Mouse (Mus musculus): Measurements from ENCODE around the gene Usp12.

Gene Usp12

GRCm38 (mm10) chr5:146794084-146794852, 538 bp downstream of the Usp12 start:
- peak; percentile 74 for DNase-seq

GRCm38 (mm10) chr5:146793630-146794083, 1.1 kb downstream of the Usp12 start:
- no peak for DNase-seq

DNA sequence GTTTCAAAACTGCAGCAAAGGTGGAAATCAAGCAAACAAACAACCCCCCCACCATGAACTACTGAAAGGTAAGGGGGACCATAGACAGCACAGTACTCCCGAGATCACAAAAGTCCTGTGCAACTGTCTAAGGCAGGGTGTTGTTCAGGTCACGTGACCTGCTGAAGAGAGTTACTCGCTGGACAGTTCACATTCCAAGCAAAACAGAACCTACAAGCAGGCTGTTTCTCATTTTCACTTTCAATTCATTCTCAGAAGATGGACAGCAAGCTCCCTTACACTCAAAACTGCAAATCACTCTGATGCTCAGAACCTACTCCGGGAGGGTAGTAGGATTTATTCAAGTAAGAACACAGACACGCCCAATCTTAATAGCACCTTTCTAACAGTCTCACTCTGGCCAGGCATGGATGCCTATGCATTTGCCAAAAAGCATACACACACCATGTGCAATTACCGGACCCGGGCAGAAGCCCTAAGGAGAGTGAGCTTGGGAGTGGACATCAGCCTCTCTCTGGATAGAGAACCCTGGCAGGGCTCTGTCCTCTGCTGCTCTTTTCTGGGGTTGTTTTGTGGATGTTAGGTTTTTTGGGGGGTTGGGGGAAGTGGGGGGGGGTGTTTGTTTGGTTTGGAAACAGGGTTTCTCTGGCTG, 2.5 kb downstream of the Usp12 start:
- DNase-seq, result no peak

DNA sequence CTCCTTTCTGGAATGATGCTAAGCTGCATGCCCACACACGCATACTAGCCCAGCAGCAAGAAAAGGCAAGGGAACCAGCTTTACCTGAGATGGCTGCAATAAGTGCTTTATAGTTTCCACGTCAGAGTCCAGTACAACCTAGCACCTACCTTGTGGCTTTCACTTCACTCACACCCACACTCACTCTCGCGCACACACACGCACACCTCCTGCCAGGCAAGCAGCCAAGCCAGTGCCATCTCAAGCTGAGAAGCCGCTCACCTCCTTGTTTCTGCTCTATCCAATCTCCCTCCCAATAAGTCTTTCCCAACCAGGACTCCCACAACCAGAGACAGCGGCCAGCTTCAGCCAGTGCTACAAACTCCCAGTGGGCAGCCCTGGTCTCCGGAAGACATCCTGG, 3.9 kb downstream of the Usp12 start:
- DNase-seq, result peak; percentile 67

DNA sequence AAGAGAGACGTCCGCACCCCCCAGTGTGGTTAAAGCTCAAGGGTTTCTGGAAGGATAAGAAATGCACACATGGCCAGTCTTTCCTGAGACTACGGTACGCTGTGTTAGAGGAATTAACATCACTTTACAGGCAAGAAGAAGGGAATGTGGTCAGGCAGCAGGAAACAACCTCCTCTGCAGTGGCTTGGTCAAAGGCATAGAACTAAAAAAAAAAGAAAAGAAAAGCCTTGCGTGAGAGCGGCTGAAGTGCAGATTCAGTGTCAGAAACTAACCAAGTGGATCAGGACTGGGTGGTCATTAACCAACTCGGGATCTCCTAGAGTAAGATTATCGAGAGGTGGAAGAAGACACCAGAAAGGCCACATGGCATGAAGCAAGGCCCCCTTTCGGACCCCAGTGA, 5.4 kb downstream of the Usp12 start:
- no peak for DNase-seq

GRCm38 (mm10) chr5:146786123-146786522, 8.7 kb downstream of the Usp12 start:
- no peak for DNase-seq

DNA sequence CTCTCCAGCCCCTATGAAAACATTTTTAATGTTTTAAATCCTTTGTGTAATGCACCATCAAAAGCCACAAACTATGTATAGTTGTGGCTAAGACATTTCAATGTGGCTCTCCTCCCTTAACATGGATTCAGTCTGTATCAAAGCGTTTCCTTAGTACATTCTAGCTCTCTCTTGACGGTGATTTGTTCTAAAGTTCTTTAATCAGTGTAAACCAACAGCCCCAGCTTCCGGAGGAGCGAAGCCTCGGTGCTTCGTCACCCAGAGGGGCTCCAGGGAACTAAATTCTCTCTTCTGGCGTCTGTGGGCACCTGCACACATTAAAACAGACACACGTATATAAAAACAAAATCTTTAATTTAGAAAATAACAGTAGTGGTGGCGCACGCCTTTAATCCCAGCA, 10.9 kb downstream of the Usp12 start:
- DNase-seq, result no peak

- DNase-seq, result no peak
These were observed 11.5 kb downstream of the Usp12 start for GRCm38 (mm10) chr5:146783300-146783699.

GRCm38 (mm10) chr5:146781663-146782062, 13.1 kb downstream of the Usp12 start:
- DNase-seq, result no peak

- DNase-seq, result no peak
These were observed 14.9 kb downstream of the Usp12 start for GRCm38 (mm10) chr5:146779931-146780330.

- DNase-seq, result peak; percentile 86
These were observed 17.7 kb downstream of the Usp12 start for GRCm38 (mm10) chr5:146776988-146777639.

- DNase-seq, result peak; percentile 14
These were observed 22.8 kb downstream of the Usp12 start for GRCm38 (mm10) chr5:146771982-146772381.

GRCm38 (mm10) chr5:146770002-146770848, 24.6 kb downstream of the Usp12 start:
- DNase-seq, result peak; percentile 9

GRCm38 (mm10) chr5:146765791-146766190, 29.0 kb downstream of the Usp12 start:
- DNase-seq, result no peak

DNA sequence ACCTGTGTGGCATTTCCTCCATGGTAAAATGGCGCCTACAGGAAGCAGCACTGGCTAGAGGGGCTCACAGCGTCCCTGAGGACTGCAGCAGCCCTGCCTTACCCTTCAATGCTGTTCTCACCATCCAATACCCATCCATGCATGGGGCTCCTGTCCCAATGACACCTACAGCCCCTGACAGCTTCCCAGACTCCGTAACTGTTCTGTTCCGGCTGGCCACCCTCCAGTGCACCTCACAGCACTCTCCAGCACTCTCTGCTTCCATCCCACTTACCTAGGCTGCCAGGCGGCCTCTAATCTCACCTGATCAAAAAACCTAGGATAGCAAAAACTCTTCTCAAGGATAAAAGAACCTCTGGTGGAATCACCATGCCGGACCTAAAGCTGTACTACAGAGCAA, 35.6 kb downstream of the Usp12 start:
- DNase-seq, result no peak

GRCm38 (mm10) chr5:146757921-146758320, 36.9 kb downstream of the Usp12 start:
- DNase-seq, result no peak

- no peak for DNase-seq
These were observed 37.5 kb downstream of the Usp12 start for GRCm38 (mm10) chr5:146757316-146757715.

DNA sequence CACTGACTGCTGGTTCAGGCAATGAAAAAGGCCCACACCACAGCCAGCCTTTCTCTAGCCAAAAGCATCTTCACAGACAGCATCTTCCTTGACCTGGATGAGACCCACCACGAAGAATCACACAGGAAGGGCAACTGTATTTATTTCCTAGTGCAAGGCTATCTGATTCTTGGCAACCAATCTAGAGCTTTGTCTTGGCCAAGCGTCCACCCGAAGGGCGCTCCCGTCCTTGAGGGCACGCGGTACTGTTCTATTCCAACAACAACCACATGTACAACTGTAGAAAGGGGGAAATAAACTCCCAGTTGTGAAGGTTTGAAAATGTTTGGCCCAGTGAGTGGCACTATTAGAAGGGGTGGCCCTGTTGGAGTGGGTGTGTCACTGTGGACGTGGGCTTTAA, 41.6 kb downstream of the Usp12 start:
- no peak for DNase-seq

DNA sequence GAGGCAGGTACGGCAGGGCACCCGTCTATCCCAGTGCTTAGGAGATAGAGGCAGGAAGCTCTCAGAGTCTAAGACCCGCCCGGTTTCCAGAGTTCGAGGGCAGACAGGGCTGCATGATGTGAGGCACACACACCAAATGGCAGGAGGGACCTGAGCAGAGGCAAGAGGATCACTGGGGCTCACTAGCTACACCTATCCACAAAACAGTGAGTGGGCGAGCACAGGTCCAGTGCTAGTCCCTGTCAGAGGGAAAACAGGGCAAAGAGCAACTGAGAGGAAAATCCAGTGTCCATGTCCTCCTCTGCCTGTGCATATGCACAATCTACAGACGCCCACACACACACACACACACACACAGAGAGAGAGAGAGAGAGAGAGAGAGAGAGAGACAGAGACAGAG, 43.8 kb downstream of the Usp12 start:
- DNase-seq, result no peak

- peak; percentile 50 for DNase-seq
These were observed 44.5 kb downstream of the Usp12 start for GRCm38 (mm10) chr5:146750273-146750672.

DNA sequence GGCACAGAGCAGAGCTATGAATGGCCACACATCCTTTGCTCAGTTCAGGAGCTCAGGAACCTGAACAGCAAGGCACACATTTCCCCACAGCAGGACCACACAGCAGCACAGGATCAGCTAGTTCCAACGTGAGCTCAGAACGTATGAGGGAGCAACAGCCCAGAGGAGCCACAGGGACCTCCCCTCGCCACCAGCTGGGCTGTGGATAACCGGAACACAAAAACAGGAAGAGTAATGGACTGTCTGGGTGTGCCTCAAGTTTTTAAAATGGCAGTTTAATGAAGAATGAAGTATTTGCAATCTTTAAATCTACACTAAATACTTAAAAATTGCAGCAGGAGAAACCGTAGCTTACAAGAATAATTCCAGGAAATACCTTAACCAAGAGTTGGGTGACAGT, 44.9 kb downstream of the Usp12 start:
- DNase-seq, result no peak

DNA sequence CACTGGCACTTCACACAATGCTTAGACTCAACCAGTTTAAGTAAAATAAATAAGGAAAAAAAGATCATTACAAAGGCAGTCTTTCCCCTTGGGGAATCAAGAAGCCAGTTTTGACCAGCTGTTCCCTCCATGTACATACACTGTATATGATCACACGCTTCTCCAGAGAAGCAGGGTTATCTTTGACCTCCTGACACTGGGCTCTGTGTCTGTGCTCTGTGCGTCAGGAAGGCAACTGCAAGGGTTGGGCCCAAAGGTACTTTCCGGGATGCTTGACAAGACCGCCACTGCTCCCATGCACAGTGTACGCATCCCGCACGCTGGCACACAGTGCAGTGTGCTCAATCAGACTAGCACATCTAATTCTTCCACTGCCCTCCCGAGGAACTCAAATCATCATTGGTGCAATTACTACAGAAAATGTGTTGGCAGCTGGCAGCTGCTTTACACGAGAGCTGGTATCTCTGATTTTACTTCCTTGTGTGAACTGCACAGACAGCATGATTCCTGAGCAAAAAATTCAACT, 57.8 kb downstream of the Usp12 start:
- no peak for DNase-seq

DNA sequence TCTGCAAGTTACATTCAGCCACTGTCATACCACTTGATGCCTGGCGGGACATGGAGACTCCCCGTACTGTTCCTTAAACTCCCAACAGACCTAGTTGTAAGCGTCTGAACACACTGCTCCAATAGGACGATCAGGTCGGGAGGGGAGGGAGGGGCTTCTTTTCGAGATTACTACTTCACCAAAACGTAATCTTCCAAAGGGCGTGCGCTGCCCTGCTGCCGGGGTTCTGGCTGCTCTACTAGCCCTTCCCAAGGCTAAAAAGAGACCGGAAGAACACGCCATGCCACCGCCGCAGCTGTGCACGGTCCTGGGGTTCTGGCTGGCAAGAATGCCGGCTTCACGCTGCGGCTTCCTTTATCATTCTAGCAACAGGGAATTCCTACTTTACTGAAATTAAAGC, 58.5 kb downstream of the Usp12 start:
- no peak for DNase-seq
